Mouse (Mus musculus) G1E (cell line): Measurements from ENCODE around the gene Galnt4.

Experiments
- CTCF ChIP-seq: IDR thresholded peaks from 2 replicates; pipeline ENCODE4 v1.5.1; 2012; ENCODE audit warnings: low read depth, low read length, inconsistent platforms, mixed read lengths
- GATA1 ChIP-seq: IDR thresholded peaks from 2 replicates; pipeline ENCODE4 v1.6.1; 2012; ENCODE audit warnings: borderline replicate concordance, low read length, inconsistent platforms, mixed read lengths
- POLR2AphosphoS5 ChIP-seq: IDR thresholded peaks from 2 replicates; pipeline ENCODE4 v1.6.1; 2012; ENCODE audit warnings: low read depth, low read length, inconsistent platforms; ENCODE audit not compliant: insufficient replicate concordance
- TAL1 ChIP-seq: conservative IDR thresholded peaks from 2 replicates; pipeline ENCODE4 v1.6.1; 2012; ENCODE audit warnings: low read depth, low read length, inconsistent platforms, mixed read lengths

DNA sequence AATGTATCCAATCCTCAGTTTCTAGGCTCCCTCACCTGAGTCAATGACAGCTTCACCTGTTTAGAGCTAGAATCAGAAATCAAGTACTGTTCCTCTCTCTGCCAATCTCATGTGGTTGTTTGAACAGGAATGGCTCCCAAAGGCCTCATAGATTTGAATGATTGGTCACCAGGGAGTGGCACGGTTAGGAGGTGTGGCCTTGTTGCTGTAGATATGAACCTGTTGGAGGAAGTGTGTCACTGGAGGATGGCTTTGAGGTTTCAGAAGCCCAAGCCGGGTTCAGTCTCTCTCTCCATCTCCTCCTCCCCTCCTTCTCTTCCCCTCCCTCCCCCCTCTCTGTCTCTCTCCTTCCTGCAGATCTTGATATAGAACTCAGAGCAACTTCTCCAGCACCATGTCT, 29.3 kb upstream of the Galnt4 start:
- TF ChIP-seq CTCF (no peak), POLR2AphosphoS5 (no peak), GATA1 (no peak), TAL1 (no peak)
